Mouse (Mus musculus): Measurements from ENCODE around the gene Cacna2d3. TPM values are rescaled to one million over a fixed set of nuclear protein-coding genes. Genes with fewer than 3 reads are reported as not detected.

The Cacna2d3 gene
- polyA plus RNA-seq, 1 experiment from 2014 or later, result 0.45 TPM

GRCm38 (mm10) chr14:28915004-28915403 lies 806.7 kb downstream of the Cacna2d3 start:
- no peak overlapping the region for H3K27ac ChIP-seq (ENCODE audit: low read depth)
- WGBS, result 73% methylated on average over 1 of the region's 1 CpGs
- no peaks in the 10 kb centered on the region for H3K9me3 ChIP-seq (ENCODE audit: low read depth, low read length)
- ATAC-seq (ENCODE audit: insufficient read depth) (no peak), DNase-seq (no peak)
- no peaks in the 10 kb centered on the region for H3K4me1 ChIP-seq (ENCODE audit: insufficient read depth)
- H3K4me3 ChIP-seq (ENCODE audit: low read depth, low read length), result no peak overlapping the region
- H3K36me3 ChIP-seq (ENCODE audit: insufficient read depth), result no peaks in the 10 kb centered on the region
- no peak for TF ChIP-seq CTCF (IDR thresholded peaks at IDR 0.05; ENCODE audit: low read depth)
- no peak overlapping the region for H3K9ac ChIP-seq
- no peak overlapping the region for H3K4me2 ChIP-seq
- no peaks in the 10 kb centered on the region for H3K27me3 ChIP-seq (ENCODE audit: insufficient read depth, low read length)

GRCm38 (mm10) chr14:28907659-28908058 lies 814.0 kb downstream of the Cacna2d3 start:
- WGBS, result 73% methylated on average over 6 of the region's 6 CpGs
- Histone ChIP-seq H3K36me3 (ENCODE audit: insufficient read depth) (no peaks in the 10 kb centered on the region), H3K4me3 (ENCODE audit: low read depth, low read length) (no peak overlapping the region), H3K4me1 (ENCODE audit: insufficient read depth) (no peaks in the 10 kb centered on the region), H3K27ac (ENCODE audit: low read depth) (no peak overlapping the region), H3K9me3 (ENCODE audit: low read depth, low read length) (no peaks in the 10 kb centered on the region), H3K9ac (no peak overlapping the region), H3K4me2 (no peak overlapping the region), H3K27me3 (ENCODE audit: insufficient read depth, low read length) (no peaks in the 10 kb centered on the region)
- no peak for DNase-seq
- TF ChIP-seq CTCF (IDR thresholded peaks at IDR 0.05; ENCODE audit: low read depth), result no peak
- ATAC-seq (ENCODE audit: insufficient read depth), result no peak

GRCm38 (mm10) chr14:28892530-28892929 lies 829.1 kb downstream of the Cacna2d3 start:
- Histone ChIP-seq H3K9ac (no peak overlapping the region), H3K9me3 (ENCODE audit: low read depth, low read length) (no peaks in the 10 kb centered on the region), H3K36me3 (ENCODE audit: insufficient read depth) (no peaks in the 10 kb centered on the region), H3K27me3 (ENCODE audit: insufficient read depth, low read length) (no peaks in the 10 kb centered on the region), H3K4me2 (no peak overlapping the region), H3K4me3 (ENCODE audit: low read depth, low read length) (no peak overlapping the region), H3K4me1 (ENCODE audit: insufficient read depth) (no peaks in the 10 kb centered on the region), H3K27ac (ENCODE audit: low read depth) (no peak overlapping the region)
- no peak for TF ChIP-seq CTCF (IDR thresholded peaks at IDR 0.05; ENCODE audit: low read depth)
- WGBS, result 40% methylated on average over 3 of the region's 3 CpGs
- ATAC-seq (ENCODE audit: insufficient read depth) (no peak), DNase-seq (no peak)

GRCm38 (mm10) chr14:28887373-28887772 lies 834.3 kb downstream of the Cacna2d3 start:
- Histone ChIP-seq H3K27me3 (ENCODE audit: insufficient read depth, low read length) (no peaks in the 10 kb centered on the region), H3K4me3 (ENCODE audit: low read depth, low read length) (no peak overlapping the region), H3K27ac (ENCODE audit: low read depth) (no peak overlapping the region), H3K4me2 (no peak overlapping the region), H3K9ac (no peak overlapping the region), H3K4me1 (ENCODE audit: insufficient read depth) (no peaks in the 10 kb centered on the region), H3K36me3 (ENCODE audit: insufficient read depth) (no peaks in the 10 kb centered on the region), H3K9me3 (ENCODE audit: low read depth, low read length) (no peaks in the 10 kb centered on the region)
- DNase-seq (no peak), ATAC-seq (ENCODE audit: insufficient read depth) (no peak)
- no peak for TF ChIP-seq CTCF (IDR thresholded peaks at IDR 0.05; ENCODE audit: low read depth)
- 92% methylated on average over 1 of the region's 1 CpGs for WGBS

GRCm38 (mm10) chr14:28886661-28887060 lies 835.0 kb downstream of the Cacna2d3 start:
- Histone ChIP-seq H3K4me2 (no peak overlapping the region), H3K27me3 (ENCODE audit: insufficient read depth, low read length) (no peaks in the 10 kb centered on the region), H3K4me1 (ENCODE audit: insufficient read depth) (no peaks in the 10 kb centered on the region), H3K9ac (no peak overlapping the region), H3K4me3 (ENCODE audit: low read depth, low read length) (no peak overlapping the region), H3K27ac (ENCODE audit: low read depth) (no peak overlapping the region), H3K36me3 (ENCODE audit: insufficient read depth) (no peaks in the 10 kb centered on the region), H3K9me3 (ENCODE audit: low read depth, low read length) (no peaks in the 10 kb centered on the region)
- no peak for ATAC-seq (ENCODE audit: insufficient read depth)
- TF ChIP-seq CTCF (IDR thresholded peaks at IDR 0.05; ENCODE audit: low read depth), result no peak
- 84% methylated on average over 4 of the region's 4 CpGs for WGBS
- no peak for DNase-seq

GRCm38 (mm10) chr14:28870983-28871382 lies 850.7 kb downstream of the Cacna2d3 start:
- Histone ChIP-seq H3K27ac (ENCODE audit: low read depth) (no peak overlapping the region), H3K9me3 (ENCODE audit: low read depth, low read length) (no peaks in the 10 kb centered on the region), H3K4me2 (no peak overlapping the region), H3K9ac (no peak overlapping the region), H3K36me3 (ENCODE audit: insufficient read depth) (no peaks in the 10 kb centered on the region), H3K27me3 (ENCODE audit: insufficient read depth, low read length) (no peaks in the 10 kb centered on the region), H3K4me3 (ENCODE audit: low read depth, low read length) (no peak overlapping the region), H3K4me1 (ENCODE audit: insufficient read depth) (no peaks in the 10 kb centered on the region)
- TF ChIP-seq CTCF (IDR thresholded peaks at IDR 0.05; ENCODE audit: low read depth), result no peak
- ATAC-seq (ENCODE audit: insufficient read depth), result no peak
- DNase-seq, result no peak
- WGBS, result 68% methylated on average over 6 of the region's 6 CpGs

GRCm38 (mm10) chr14:28870382-28870781 lies 851.3 kb downstream of the Cacna2d3 start:
- no peaks in the 10 kb centered on the region for H3K27me3 ChIP-seq (ENCODE audit: insufficient read depth, low read length)
- no peak for DNase-seq
- no peak for TF ChIP-seq CTCF (IDR thresholded peaks at IDR 0.05; ENCODE audit: low read depth)
- H3K36me3 ChIP-seq (ENCODE audit: insufficient read depth), result no peaks in the 10 kb centered on the region
- 87% methylated on average over 5 of the region's 5 CpGs for WGBS
- no peak overlapping the region for H3K4me3 ChIP-seq (ENCODE audit: low read depth, low read length)
- ATAC-seq (ENCODE audit: insufficient read depth), result no peak
- no peak overlapping the region for H3K27ac ChIP-seq (ENCODE audit: low read depth)
- no peak overlapping the region for H3K4me2 ChIP-seq
- H3K9me3 ChIP-seq (ENCODE audit: low read depth, low read length), result no peaks in the 10 kb centered on the region
- no peak overlapping the region for H3K9ac ChIP-seq
- H3K4me1 ChIP-seq (ENCODE audit: insufficient read depth), result no peaks in the 10 kb centered on the region

- no peak overlapping the region for H3K27ac ChIP-seq (ENCODE audit: low read depth)
- no peaks in the 10 kb centered on the region for H3K36me3 ChIP-seq (ENCODE audit: insufficient read depth)
- no peaks in the 10 kb centered on the region for H3K9me3 ChIP-seq (ENCODE audit: low read depth, low read length)
- H3K27me3 ChIP-seq (ENCODE audit: insufficient read depth, low read length), result no peaks in the 10 kb centered on the region
- no peaks in the 10 kb centered on the region for H3K4me1 ChIP-seq (ENCODE audit: insufficient read depth)
- DNase-seq (no peak), ATAC-seq (ENCODE audit: insufficient read depth) (no peak)
- 60% methylated on average over 4 of the region's 4 CpGs for WGBS
- TF ChIP-seq CTCF (IDR thresholded peaks at IDR 0.05; ENCODE audit: low read depth), result no peak
- no peak overlapping the region for H3K4me2 ChIP-seq
- no peak overlapping the region for H3K9ac ChIP-seq
- no peak overlapping the region for H3K4me3 ChIP-seq (ENCODE audit: low read depth, low read length)
Observed at GRCm38 (mm10) chr14:28864925-28865324, 856.7 kb downstream of the Cacna2d3 start.
